Mouse (Mus musculus): ENCODE data around the gene Olfr545.

- TF ChIP-seq POLR2A (IDR thresholded peaks at IDR 0.05; ENCODE audit: insufficient read depth, low read depth, low read length), result no peak
- TF ChIP-seq CTCF (IDR thresholded peaks at IDR 0.05; ENCODE audit: insufficient read depth, low read depth, low read length), result no peak
These were observed 17.1 kb upstream of the Olfr545 start for GRCm38 (mm10) chr7:102516261-102517050.
